Mouse (Mus musculus) right cerebral cortex, postnatal 25 days (tissue): ENCODE measurements around the gene Cmah.

Experiments
- DNase-seq: peaks from one replicate; pipeline ENCODE4 v3.0.0; 2022

Gene Cmah

GRCm38 (mm10) chr13:24485964-24486363 is 158.8 kb downstream of the Cmah start:
- DNase-seq = no peak

- no peak for DNase-seq
Measured at GRCm38 (mm10) chr13:24486403-24486802, 159.2 kb downstream of the Cmah start.

- no peak for DNase-seq
Measured at GRCm38 (mm10) chr13:24487061-24487460, 159.9 kb downstream of the Cmah start.

- no peak for DNase-seq
Measured at GRCm38 (mm10) chr13:24487546-24487945, 160.3 kb downstream of the Cmah start.

- DNase-seq = no peak
Measured at GRCm38 (mm10) chr13:24488526-24489070, 161.4 kb downstream of the Cmah start.

- no peak for DNase-seq
Measured at GRCm38 (mm10) chr13:24489515-24489914, 162.3 kb downstream of the Cmah start.

- no peak for DNase-seq
Measured at GRCm38 (mm10) chr13:24490041-24490440, 162.8 kb downstream of the Cmah start.

GRCm38 (mm10) chr13:24491101-24491500 is 163.9 kb downstream of the Cmah start:
- DNase-seq = no peak

GRCm38 (mm10) chr13:24493784-24494183 is 166.6 kb downstream of the Cmah start:
- DNase-seq = peak; percentile 16

GRCm38 (mm10) chr13:24496353-24496752 is 169.1 kb downstream of the Cmah start:
- DNase-seq = no peak

- no peak for DNase-seq
Measured at GRCm38 (mm10) chr13:24497001-24497400, 169.8 kb downstream of the Cmah start.

GRCm38 (mm10) chr13:24498342-24498741 is 171.1 kb downstream of the Cmah start:
- no peak for DNase-seq

GRCm38 (mm10) chr13:24499505-24499904 is 172.3 kb downstream of the Cmah start:
- DNase-seq = peak; percentile 21

GRCm38 (mm10) chr13:24501179-24501905 is 174.1 kb downstream of the Cmah start:
- no peak for DNase-seq

- DNase-seq = no peak
Measured at GRCm38 (mm10) chr13:24501919-24502318, 174.7 kb downstream of the Cmah start.

- DNase-seq = no peak
Measured at GRCm38 (mm10) chr13:24505812-24506211, 178.6 kb downstream of the Cmah start.

GRCm38 (mm10) chr13:24507156-24507555 is 180.0 kb downstream of the Cmah start:
- DNase-seq = no peak

GRCm38 (mm10) chr13:24508917-24509316 is 181.7 kb downstream of the Cmah start:
- DNase-seq = no peak

- no peak for DNase-seq
Measured at GRCm38 (mm10) chr13:24511367-24511766, 184.2 kb downstream of the Cmah start.

GRCm38 (mm10) chr13:24511932-24512520 is 184.8 kb downstream of the Cmah start:
- no peak for DNase-seq

GRCm38 (mm10) chr13:24513717-24514116 is 186.5 kb downstream of the Cmah start:
- DNase-seq = no peak

GRCm38 (mm10) chr13:24515101-24515675 is 188.0 kb downstream of the Cmah start:
- DNase-seq = no peak

GRCm38 (mm10) chr13:24517757-24518156 is 190.6 kb downstream of the Cmah start:
- no peak for DNase-seq

GRCm38 (mm10) chr13:24518887-24519286 is 191.7 kb downstream of the Cmah start:
- no peak for DNase-seq
